10 mouse cellular contexts compared by ENCODE assay signal in the genomic region with DNA sequence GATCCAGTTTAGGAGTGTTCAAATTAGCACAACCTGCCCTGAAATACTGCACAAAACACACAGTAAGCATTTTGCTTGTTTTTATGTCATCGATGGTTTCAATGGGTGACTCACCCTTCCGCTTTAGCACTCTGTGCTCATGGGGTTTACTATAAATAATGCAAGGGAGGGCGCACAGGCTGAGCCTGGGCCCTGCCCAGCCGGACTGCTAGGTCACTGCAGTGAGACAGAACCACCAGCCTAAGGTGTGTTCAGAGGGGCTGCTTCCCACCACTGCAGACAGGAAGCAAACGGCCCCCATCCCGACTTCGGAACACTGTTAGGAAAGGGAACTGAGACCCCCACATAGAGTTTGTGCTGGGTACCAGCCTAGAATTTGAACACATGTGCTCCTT. TPM values are rescaled to one million over a fixed set of nuclear protein-coding genes. Genes with fewer than 3 reads are reported as not detected.
DNase-seq lines count a peak whose midpoint lies in the region; ATAC-seq lines count a peak whose summit lies in the region.
"Had no signal": no experiment of that assay in that cellular context is flagged by ENCODE, and none has a peak within 500 bp of the region (broad histone marks: within the 10 kb centered on the region; RNA-seq: fewer than 3 reads in every experiment).

No protein-coding gene starts in this region.

- DNase-seq in heart, adult 8-10 months (ENCODE audit: low spot score), result peak; percentile 77
- no peak for DNase-seq in heart, postnatal 36 days
- DNase-seq in lung, postnatal 10 days, result peak; percentile 36
- no peak for DNase-seq in ovary, adult 18-20 months (ENCODE audit: low spot score)
- DNase-seq in frontal cortex, postnatal 36 days (ENCODE audit: low spot score in 2 of 2), result no peak
- DNase-seq in cerebellum, postnatal 25 days, result no peak
- DNase-seq: cerebellum, adult 18-20 months had no signal

- intact Hi-C loops in heart, postnatal 36 days (cut with DNase I), result no loop called here

- ATAC-seq in CD4-positive, CD25-positive, alpha-beta regulatory T cell, adult 4 months, result peak; percentile 41

- H3K4me3 ChIP-seq in brown adipose tissue, adult 24 weeks (ENCODE audit: insufficient read depth, low read depth, low read length), result no peak overlapping the region

- H3K27ac ChIP-seq in brown adipose tissue, adult 24 weeks (replicated peaks; ENCODE audit: low read depth, low read length), result peak overlapping the region; percentile 81
- H3K27ac ChIP-seq: liver, embryonic 14.5 days had no signal

- peaks cover 40% of the 10 kb centered on the region for H3K4me1 ChIP-seq in brown adipose tissue, adult 24 weeks (ENCODE audit: control insufficient read depth, insufficient read depth, insufficient read length, low read length)

RNA-seq across cellular contexts. Expression of gene Zbtb16, which starts 18.6 kb away (rescaled TPM):
- total RNA-seq in heart, adult 8-10 months (2022), result 100 to 1,000 TPM; 105 to 204 (median 152) TPM
- total RNA-seq in heart, postnatal 36 days (2021), result 100 to 1,000 TPM; 118 to 222 TPM
- polyA plus RNA-seq in CD4-positive, CD25-positive, alpha-beta regulatory T cell, adult 4 months (2017; shearing (Covaris generic)), result not detected
- polyA plus RNA-seq in brown adipose tissue, adult 24 weeks (2012; ENCODE audit: insufficient read depth, insufficient read length, missing spikeins), result 6.8 and 7.9 TPM in 2 replicates

Comparison
In these comparisons a context has a peak if more than half of its experiments do, and no peak if none do; other contexts are left out.
1. DNase-seq: peak in heart, adult 8-10 months (single experiment) and lung, postnatal 10 days (single experiment); none in heart, postnatal 36 days (0 of 2), ovary, adult 18-20 months (single experiment), frontal cortex, postnatal 36 days (0 of 2) and cerebellum, postnatal 25 days (0 of 2).